Mouse (Mus musculus) adrenal gland, postnatal 10 days (tissue): ENCODE data around the gene Tmem169. TPM values are rescaled to one million over a fixed set of nuclear protein-coding genes. Genes with fewer than 3 reads are reported as not detected.

Source experiments
- DNase-seq: peaks from one replicate; pipeline ENCODE4 v3.0.0; 2021; ENCODE audit warnings: mixed read lengths
- total RNA-seq, 2 experiments: library from RNA; stranded (reverse); gene quantifications; 2 replicates each; pipeline ENCODE4 v1.2.3; 2021

Tmem169 gene
- total RNA-seq, 2 experiments from 2014 or later: 2.8 to 4.1 TPM

DNA sequence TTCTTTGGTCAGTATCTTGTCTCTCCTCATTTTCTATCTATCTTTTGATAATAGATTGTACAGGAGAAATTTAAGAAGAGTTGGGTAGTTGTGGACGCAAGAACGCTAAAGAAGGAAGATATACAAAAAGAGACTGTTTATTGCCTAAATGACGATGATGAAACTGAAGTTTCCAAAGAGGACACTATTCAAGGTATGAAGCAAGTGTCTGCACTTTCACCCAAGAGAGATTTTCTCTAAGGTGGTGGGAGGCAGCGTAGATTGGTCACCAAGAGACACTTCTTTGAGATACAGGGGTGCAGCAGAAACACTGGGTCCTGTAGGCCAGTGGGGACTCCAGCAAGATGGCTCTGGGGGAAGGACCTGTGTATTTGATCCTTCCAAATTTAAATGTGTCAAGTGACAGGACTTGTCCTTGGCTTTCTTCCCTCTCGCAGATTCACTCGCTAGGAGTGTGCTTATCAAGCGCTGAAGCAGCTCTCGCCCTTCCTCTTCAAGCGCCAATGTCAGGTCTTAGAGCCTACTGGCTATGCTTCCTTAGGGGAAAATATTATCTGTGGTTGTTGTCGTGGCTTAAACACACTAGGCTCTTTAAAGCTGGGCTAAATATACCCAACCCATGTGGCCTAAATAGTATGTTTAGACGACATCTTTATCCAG lies 42.1 kb downstream of the Tmem169 start:
- DNase-seq: no peak

DNA sequence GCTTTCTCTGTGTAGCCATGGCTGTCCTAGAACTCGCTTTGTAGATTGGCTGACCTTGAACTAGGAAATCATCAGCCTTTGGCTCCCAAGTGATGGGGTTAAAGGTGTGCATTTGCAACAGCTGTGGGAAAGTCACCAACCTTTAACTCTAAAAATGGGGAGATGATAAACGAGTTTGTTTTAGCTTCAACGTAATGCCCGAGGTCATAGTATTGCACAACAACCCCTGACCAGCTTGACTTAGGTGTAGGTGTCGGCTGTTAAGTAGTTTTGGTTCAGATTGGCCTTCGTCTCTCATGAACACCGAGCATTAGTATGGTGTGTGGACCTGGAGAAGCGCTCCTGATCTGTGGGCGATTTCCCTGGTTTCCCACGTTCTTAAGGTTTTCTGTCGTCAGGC lies 50.6 kb downstream of the Tmem169 start:
- no peak for DNase-seq

DNA sequence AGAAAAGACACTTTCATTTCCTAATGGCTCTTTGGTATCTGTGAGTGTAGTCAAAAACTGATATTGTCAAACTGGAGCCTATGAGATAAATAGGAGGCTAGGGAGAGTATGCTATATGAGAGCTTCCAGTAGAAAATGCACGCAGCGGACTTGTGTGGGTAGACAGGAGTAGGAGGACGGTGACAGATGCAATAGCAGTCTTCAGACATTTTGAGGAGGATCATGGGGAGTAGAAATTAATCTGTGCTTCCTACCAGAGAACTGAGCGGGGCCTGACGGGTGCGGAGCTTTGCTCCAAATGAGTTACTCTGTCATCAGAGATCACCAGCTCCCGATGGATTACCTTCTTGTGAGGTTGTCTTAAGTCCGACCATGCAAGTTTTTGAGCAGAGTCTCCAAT lies 52.6 kb downstream of the Tmem169 start:
- DNase-seq: no peak

DNA sequence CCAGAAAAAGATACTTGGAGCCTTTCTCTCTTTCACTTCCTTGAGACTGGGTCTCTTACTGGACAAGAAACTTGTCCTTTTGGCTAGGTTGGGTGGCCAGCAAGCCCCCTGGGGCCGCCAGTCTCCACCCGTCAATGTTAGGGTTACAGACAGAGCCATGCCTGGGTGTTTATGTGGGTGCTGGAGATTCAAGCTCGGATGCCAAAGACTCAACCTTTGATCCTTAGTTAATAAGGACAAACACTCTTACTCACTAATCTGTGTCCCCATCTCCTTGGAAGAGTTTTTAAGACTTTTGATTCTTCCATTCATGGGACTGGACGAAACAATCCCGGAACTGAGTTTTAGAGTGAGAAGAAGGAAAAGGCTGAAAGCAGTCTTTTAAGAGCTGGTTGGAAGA lies 54.2 kb downstream of the Tmem169 start:
- DNase-seq: no peak

DNA sequence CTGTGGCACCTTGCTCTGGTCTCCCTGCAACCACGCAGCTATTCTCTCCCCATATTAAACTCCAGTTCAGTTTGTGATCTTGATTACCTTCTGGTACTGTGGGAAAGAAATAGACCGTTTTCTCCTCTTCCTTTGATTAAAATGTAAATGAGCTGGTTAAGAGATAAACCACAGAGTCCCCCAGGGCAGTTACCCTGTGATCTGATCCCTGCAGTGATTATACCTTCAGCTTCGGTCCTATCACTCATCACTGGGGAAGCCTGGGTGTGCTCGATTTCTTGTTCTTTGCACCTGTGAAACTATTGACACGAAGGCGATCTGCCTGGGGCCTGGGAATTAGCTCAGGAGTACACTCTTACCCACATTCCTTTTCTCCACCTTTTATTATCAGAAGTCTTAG lies 63.7 kb downstream of the Tmem169 start:
- DNase-seq: no peak

Other genes with a start within 250 kb of the Tmem169 start
- gene Mreg, start 72.1 kb upstream of the Tmem169 start, total RNA-seq: 10 to 100 TPM in 1 of 2 experiments, 1 to 10 TPM in 1; 7.7 to 12.3 TPM
- 10 to 100 TPM; 43.4 to 47.0 TPM for gene Pecr, start 55 bp upstream of the Tmem169 start, total RNA-seq
- 10 to 100 TPM; 13.0 to 15.8 TPM for gene Xrcc5, start 23.1 kb downstream of the Tmem169 start, total RNA-seq